Mouse (Mus musculus): ENCODE measurements around the gene Klra2.

GRCm38 (mm10) chr6:131247206-131247605, at the start of gene Klra2:
- TF ChIP-seq JUND (conservative IDR thresholded peaks at IDR 0.05; ENCODE audit: low read depth, low read length) (no peak), MAFK (IDR thresholded peaks at IDR 0.05; ENCODE audit: insufficient replicate concordance, low read length) (no peak)

All from CH12.LX (cell line).